Mouse (Mus musculus): ENCODE results near the gene Ccdc148. TPM values are rescaled to one million over a fixed set of nuclear protein-coding genes. Genes with fewer than 3 reads are reported as not detected.

The Ccdc148 gene
- polyA plus RNA-seq, 1 experiment from 2014 or later: 0.39 TPM

DNA sequence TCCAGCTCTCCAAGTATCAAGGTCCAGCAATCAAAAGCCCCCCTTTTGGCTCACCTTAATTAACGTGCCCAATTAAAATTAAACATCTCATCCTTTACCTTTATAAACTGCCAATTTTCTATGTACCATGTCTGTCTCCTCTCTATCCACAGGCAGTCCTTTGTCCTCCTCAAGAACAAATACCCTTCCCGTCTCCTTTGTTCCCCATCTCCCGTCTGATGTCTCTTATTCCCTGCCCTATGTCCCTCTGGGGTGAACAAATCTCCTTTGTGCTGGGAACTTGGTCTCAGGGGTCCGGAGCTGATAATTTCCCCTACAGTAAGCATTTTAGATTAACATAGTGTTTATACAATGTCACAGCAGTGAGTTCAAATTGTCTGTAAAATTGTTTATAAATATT, 363.0 kb downstream of the Ccdc148 start:
- Histone ChIP-seq H3K27me3 (ENCODE audit: control insufficient read depth, insufficient read depth, low read length) (no peaks in the 10 kb centered on the region; the same call in 1 of the 2 replicates), H3K36me3 (replicated peaks; ENCODE audit: control insufficient read depth, insufficient read depth, low read depth, low read length) (no peaks in the 10 kb centered on the region), H3K4me2 (ENCODE audit: low read depth, low read length) (no peak overlapping the region), H3K9ac (replicated peaks; ENCODE audit: low read length) (no peak overlapping the region), H3K4me1 (ENCODE audit: control insufficient read depth, insufficient read depth, low read length) (no peaks in the 10 kb centered on the region), H3K27ac (replicated peaks; ENCODE audit: low read depth, low read length) (no peak overlapping the region), H3K4me3 (ENCODE audit: low read depth, low read length) (no peak overlapping the region), H3K9me3 (replicated peaks; ENCODE audit: control insufficient read depth, low read length) (no peaks in the 10 kb centered on the region)
- 42% methylated on average over 4 of the region's 4 CpGs for WGBS
- DNase-seq (ENCODE audit: low spot score) (no peak), ATAC-seq (replicated peaks; ENCODE audit: insufficient number of reproducible peaks, low FRiP score, low TSS enrichment, low read depth) (no peak)

DNA sequence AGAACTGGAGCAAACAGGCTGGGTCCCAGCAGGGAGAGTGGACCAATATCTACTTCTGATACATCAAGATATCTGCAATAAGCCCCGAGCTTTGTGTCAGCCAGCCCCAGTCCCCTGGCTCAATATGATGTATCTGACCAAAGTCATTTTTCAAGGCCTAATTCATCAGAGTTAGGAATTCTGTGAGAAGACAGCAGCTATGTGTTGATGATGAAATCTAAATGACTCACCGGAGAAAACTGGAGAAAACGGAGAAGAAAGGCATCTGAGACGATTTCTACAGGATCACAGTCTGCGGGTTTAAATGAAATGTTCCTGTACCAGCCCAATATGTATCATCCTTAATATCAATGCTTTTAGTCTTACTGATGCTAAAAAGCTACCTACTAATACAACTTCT, 365.1 kb downstream of the Ccdc148 start:
- Histone ChIP-seq H3K9ac (replicated peaks; ENCODE audit: low read length) (no peak overlapping the region), H3K27me3 (ENCODE audit: control insufficient read depth, insufficient read depth, low read length) (no peaks in the 10 kb centered on the region; the same call in 1 of the 2 replicates), H3K4me3 (ENCODE audit: low read depth, low read length) (no peak overlapping the region), H3K9me3 (replicated peaks; ENCODE audit: control insufficient read depth, low read length) (no peaks in the 10 kb centered on the region), H3K4me2 (ENCODE audit: low read depth, low read length) (no peak overlapping the region), H3K4me1 (ENCODE audit: control insufficient read depth, insufficient read depth, low read length) (no peaks in the 10 kb centered on the region), H3K27ac (replicated peaks; ENCODE audit: low read depth, low read length) (no peak overlapping the region), H3K36me3 (replicated peaks; ENCODE audit: control insufficient read depth, insufficient read depth, low read depth, low read length) (no peaks in the 10 kb centered on the region)
- no peak for ATAC-seq (replicated peaks; ENCODE audit: insufficient number of reproducible peaks, low FRiP score, low TSS enrichment, low read depth)
- 88% methylated on average over 5 of the region's 5 CpGs for WGBS
- no peak for DNase-seq (ENCODE audit: low spot score)

DNA sequence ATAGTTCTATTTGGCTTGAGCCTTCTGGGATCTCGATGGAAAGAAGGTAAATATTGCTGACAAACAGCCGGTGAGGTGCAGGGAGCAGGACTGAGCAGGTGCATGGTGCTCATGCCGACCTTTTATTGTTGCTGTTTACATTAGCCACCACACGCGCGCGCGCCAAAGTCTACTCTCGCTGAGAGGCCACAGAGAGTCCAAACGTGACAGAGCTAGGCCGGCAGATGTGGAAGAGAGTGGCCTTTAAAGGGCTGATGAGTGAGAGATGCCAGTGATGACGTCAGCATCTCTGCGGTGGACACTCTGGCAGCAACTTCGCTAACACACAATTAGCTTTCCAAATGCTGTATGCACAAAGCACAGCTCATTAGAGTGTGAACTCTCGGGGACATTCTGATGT, 366.0 kb downstream of the Ccdc148 start:
- Histone ChIP-seq H3K4me2 (ENCODE audit: low read depth, low read length) (no peak overlapping the region), H3K36me3 (replicated peaks; ENCODE audit: control insufficient read depth, insufficient read depth, low read depth, low read length) (no peaks in the 10 kb centered on the region), H3K27me3 (ENCODE audit: control insufficient read depth, insufficient read depth, low read length) (no peaks in the 10 kb centered on the region; the same call in 1 of the 2 replicates), H3K4me3 (ENCODE audit: low read depth, low read length) (no peak overlapping the region), H3K9ac (replicated peaks; ENCODE audit: low read length) (no peak overlapping the region), H3K27ac (replicated peaks; ENCODE audit: low read depth, low read length) (no peak overlapping the region), H3K4me1 (ENCODE audit: control insufficient read depth, insufficient read depth, low read length) (no peaks in the 10 kb centered on the region), H3K9me3 (replicated peaks; ENCODE audit: control insufficient read depth, low read length) (no peaks in the 10 kb centered on the region)
- WGBS: 85% methylated on average over 15 of the region's 15 CpGs
- DNase-seq (ENCODE audit: low spot score) (no peak), ATAC-seq (replicated peaks; ENCODE audit: insufficient number of reproducible peaks, low FRiP score, low TSS enrichment, low read depth) (no peak)

DNA sequence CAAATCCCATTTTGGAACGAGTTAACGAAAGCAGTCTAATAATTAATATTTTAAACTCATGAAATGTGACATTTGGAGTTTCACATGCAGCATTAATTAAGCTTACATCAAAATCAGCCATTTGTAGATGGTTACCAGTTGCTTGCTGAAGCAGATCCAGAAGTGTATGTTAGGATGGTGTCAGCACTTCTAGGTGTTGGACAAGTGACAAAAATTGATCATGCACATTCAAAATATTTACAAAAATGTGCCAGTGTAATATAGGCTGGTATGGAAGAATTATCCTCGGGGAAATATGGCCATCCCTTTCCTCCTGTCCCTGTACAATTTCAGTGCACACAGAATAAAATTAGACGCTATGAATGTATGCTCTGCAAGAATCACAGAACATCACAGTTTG, 370.1 kb downstream of the Ccdc148 start:
- Histone ChIP-seq H3K4me1 (ENCODE audit: control insufficient read depth, insufficient read depth, low read length) (no peaks in the 10 kb centered on the region), H3K9me3 (replicated peaks; ENCODE audit: control insufficient read depth, low read length) (no peaks in the 10 kb centered on the region), H3K27me3 (ENCODE audit: control insufficient read depth, insufficient read depth, low read length) (no peaks in the 10 kb centered on the region), H3K4me2 (ENCODE audit: low read depth, low read length) (no peak overlapping the region), H3K4me3 (ENCODE audit: low read depth, low read length) (no peak overlapping the region), H3K27ac (replicated peaks; ENCODE audit: low read depth, low read length) (no peak overlapping the region), H3K36me3 (replicated peaks; ENCODE audit: control insufficient read depth, insufficient read depth, low read depth, low read length) (no peaks in the 10 kb centered on the region), H3K9ac (replicated peaks; ENCODE audit: low read length) (no peak overlapping the region)
- WGBS: 94% methylated on average over 4 of the region's 4 CpGs
- DNase-seq (ENCODE audit: low spot score) (no peak), ATAC-seq (replicated peaks; ENCODE audit: insufficient number of reproducible peaks, low FRiP score, low TSS enrichment, low read depth) (no peak)

DNA sequence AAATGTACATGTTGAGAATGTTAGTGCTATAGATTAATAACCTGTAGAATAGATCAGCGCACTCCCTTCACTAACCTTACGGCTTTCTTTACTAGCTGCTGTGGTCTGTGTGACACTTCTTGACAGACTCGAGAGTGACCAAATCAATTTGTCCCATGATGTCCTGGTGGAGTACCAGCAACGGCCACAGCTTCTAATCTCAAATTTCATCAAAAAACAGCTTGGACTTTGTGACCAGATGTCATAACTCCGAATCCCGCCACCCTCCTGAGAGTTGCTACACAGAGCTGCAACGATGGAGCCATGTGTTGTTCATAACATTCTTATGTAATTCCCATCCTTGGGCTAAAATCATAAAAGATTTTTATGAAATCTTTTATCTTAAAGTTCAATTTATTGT, 370.5 kb downstream of the Ccdc148 start:
- Histone ChIP-seq H3K9me3 (replicated peaks; ENCODE audit: control insufficient read depth, low read length) (no peaks in the 10 kb centered on the region), H3K4me2 (ENCODE audit: low read depth, low read length) (no peak overlapping the region)
- WGBS: 75% methylated on average over 7 of the region's 7 CpGs

DNA sequence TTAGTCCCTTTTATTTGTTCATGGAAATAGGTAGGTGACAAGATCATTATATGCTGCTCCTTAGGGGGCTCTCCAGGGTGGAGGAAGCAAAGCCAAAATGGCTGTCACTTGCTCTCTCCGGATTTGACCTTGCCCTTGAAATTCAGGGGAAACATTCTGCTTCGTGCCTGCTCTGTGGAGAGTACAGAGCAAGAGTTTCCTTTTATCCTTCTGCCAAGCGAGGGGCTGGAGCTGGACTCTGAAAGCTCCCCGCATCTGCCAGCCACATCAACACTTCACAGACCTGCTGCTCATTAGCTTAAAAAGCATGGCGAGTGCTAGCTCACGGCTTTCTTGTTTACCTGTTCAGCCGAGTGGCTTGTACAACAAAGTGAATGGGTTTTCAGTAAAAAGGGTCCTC, 373.1 kb downstream of the Ccdc148 start:
- no peak overlapping the region for H3K27ac ChIP-seq (replicated peaks; ENCODE audit: low read depth, low read length)
- no peaks in the 10 kb centered on the region for H3K4me1 ChIP-seq (ENCODE audit: control insufficient read depth, insufficient read depth, low read length)
- H3K27me3 ChIP-seq (ENCODE audit: control insufficient read depth, insufficient read depth, low read length): no peaks in the 10 kb centered on the region
- no peak for DNase-seq (ENCODE audit: low spot score)
- H3K4me2 ChIP-seq (ENCODE audit: low read depth, low read length): no peak overlapping the region
- H3K9ac ChIP-seq (replicated peaks; ENCODE audit: low read length): no peak overlapping the region
- no peaks in the 10 kb centered on the region for H3K9me3 ChIP-seq (replicated peaks; ENCODE audit: control insufficient read depth, low read length)
- WGBS: 47% methylated on average over 7 of the region's 7 CpGs
- H3K36me3 ChIP-seq (replicated peaks; ENCODE audit: control insufficient read depth, insufficient read depth, low read depth, low read length): no peaks in the 10 kb centered on the region
- no peak for ATAC-seq (replicated peaks; ENCODE audit: insufficient number of reproducible peaks, low FRiP score, low TSS enrichment, low read depth)
- H3K4me3 ChIP-seq (ENCODE audit: low read depth, low read length): no peak overlapping the region

More for the DNA sequence above, 370.5 kb downstream of the Ccdc148 start:
- H3K36me3 ChIP-seq (replicated peaks; ENCODE audit: control insufficient read depth, insufficient read depth, low read depth, low read length): no peaks in the 10 kb centered on the region
- no peak overlapping the region for H3K9ac ChIP-seq (replicated peaks; ENCODE audit: low read length)
- no peak overlapping the region for H3K27ac ChIP-seq (replicated peaks; ENCODE audit: low read depth, low read length)
- H3K4me1 ChIP-seq (ENCODE audit: control insufficient read depth, insufficient read depth, low read length): no peaks in the 10 kb centered on the region
- H3K27me3 ChIP-seq (ENCODE audit: control insufficient read depth, insufficient read depth, low read length): no peaks in the 10 kb centered on the region
- DNase-seq (ENCODE audit: low spot score): no peak
- ATAC-seq (replicated peaks; ENCODE audit: insufficient number of reproducible peaks, low FRiP score, low TSS enrichment, low read depth): no peak
- H3K4me3 ChIP-seq (ENCODE audit: low read depth, low read length): no peak overlapping the region

DNA sequence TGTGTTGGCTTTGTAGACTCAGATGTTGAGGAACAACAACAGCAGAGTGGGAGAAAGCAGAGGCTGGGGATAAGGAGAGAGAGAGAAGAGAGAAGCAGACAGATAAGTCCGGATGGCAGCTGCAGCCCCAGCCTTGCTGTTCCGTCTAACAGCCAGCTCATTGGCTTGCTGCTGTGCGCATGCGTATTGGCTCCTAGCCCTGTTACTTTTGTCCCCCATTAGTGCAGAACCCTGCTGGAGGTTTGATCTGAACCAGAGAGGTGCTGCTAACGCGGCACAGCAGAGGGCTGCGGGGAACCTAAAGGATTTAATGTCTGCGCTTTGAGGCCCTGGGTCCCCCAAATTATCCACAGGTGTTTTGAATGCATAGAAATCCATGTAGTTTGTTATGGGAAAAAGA, 373.8 kb downstream of the Ccdc148 start:
- WGBS: 54% methylated on average over 8 of the region's 8 CpGs
- no peaks in the 10 kb centered on the region for H3K4me1 ChIP-seq (ENCODE audit: control insufficient read depth, insufficient read depth, low read length)
- H3K9ac ChIP-seq (replicated peaks; ENCODE audit: low read length): no peak overlapping the region
- no peaks in the 10 kb centered on the region for H3K9me3 ChIP-seq (replicated peaks; ENCODE audit: control insufficient read depth, low read length)
- H3K27me3 ChIP-seq (ENCODE audit: control insufficient read depth, insufficient read depth, low read length): no peaks in the 10 kb centered on the region
- H3K4me3 ChIP-seq (ENCODE audit: low read depth, low read length): no peak overlapping the region
- no peak; the same call in 1 of the 2 replicates for ATAC-seq (replicated peaks; ENCODE audit: insufficient number of reproducible peaks, low FRiP score, low TSS enrichment, low read depth)
- H3K27ac ChIP-seq (replicated peaks; ENCODE audit: low read depth, low read length): no peak overlapping the region
- H3K36me3 ChIP-seq (replicated peaks; ENCODE audit: control insufficient read depth, insufficient read depth, low read depth, low read length): no peaks in the 10 kb centered on the region
- no peak for DNase-seq (ENCODE audit: low spot score)
- H3K4me2 ChIP-seq (ENCODE audit: low read depth, low read length): no peak overlapping the region

DNA sequence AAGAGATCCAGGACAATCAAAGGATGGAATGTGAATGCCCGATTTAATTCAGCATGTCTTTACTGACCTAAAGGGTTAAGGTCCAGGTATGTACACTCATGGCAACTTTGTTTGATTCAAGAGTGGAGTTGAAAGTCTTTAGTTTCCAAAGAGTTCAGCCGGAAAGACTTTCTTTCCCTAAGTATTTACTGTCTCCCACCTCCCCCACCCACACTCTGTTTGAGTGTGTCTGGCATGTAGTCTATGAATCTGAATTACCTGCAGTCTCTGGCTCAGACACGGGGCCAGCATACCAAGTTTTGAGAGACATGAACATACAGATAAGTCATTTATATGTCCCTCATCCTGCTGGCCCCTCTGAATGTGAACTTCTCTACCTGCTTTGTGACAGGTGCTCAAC, 374.3 kb downstream of the Ccdc148 start:
- H3K27me3 ChIP-seq (ENCODE audit: control insufficient read depth, insufficient read depth, low read length): no peaks in the 10 kb centered on the region
- no peak overlapping the region for H3K9ac ChIP-seq (replicated peaks; ENCODE audit: low read length)
- 81% methylated on average over 3 of the region's 3 CpGs for WGBS
- H3K36me3 ChIP-seq (replicated peaks; ENCODE audit: control insufficient read depth, insufficient read depth, low read depth, low read length): no peaks in the 10 kb centered on the region
- H3K4me1 ChIP-seq (ENCODE audit: control insufficient read depth, insufficient read depth, low read length): no peaks in the 10 kb centered on the region
- H3K4me2 ChIP-seq (ENCODE audit: low read depth, low read length): no peak overlapping the region
- no peak overlapping the region for H3K27ac ChIP-seq (replicated peaks; ENCODE audit: low read depth, low read length)
- H3K9me3 ChIP-seq (replicated peaks; ENCODE audit: control insufficient read depth, low read length): no peaks in the 10 kb centered on the region
- DNase-seq (ENCODE audit: low spot score) (no peak), ATAC-seq (replicated peaks; ENCODE audit: insufficient number of reproducible peaks, low FRiP score, low TSS enrichment, low read depth) (no peak)
- no peak overlapping the region for H3K4me3 ChIP-seq (ENCODE audit: low read depth, low read length)

All from embryonic facial prominence, embryonic 11.5 days (tissue).